Mouse (Mus musculus): Measurements from ENCODE around the gene Gm8298.

DNA sequence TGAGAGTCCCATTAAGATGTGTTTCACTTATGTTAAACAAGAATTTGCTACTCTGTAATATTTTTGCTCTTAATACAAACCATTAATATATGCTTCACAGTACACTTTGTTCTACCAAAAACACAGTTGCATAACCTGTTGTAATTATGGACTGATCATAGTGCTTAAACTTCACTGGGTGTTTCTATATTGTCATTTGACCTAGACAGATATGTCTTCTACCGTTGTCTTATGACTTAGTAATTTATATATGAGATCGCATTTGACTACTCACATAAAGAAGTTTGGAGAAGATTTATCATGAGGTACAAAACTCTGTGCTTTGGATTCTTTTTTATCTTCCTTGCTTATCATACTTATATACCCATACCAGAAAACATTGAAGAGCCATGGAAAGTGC lies at the start of gene Gm8298:
- no peak for TF ChIP-seq CTCF (IDR thresholded peaks at IDR 0.05; ENCODE audit: borderline replicate concordance, insufficient read depth, low read length)
- TF ChIP-seq POLR2A (IDR thresholded peaks at IDR 0.05; ENCODE audit: low read depth, low read length): no peak
